Mouse (Mus musculus) lung, adult 2 months (tissue): ENCODE measurements around the gene Phf3.

Source experiments
- CTCF ChIP-seq: fragments of 200-500 bp; IDR thresholded peaks from 2 replicates; pipeline ENCODE4 v1.5.1; 2011; ENCODE audit warnings: mild to moderate bottlenecking, low read length, control low read depth; ENCODE audit not compliant: insufficient read depth
- POLR2A ChIP-seq: fragments of 200-500 bp; IDR thresholded peaks from 2 replicates; pipeline ENCODE4 v1.6.1; 2011; ENCODE audit warnings: low read depth, mild to moderate bottlenecking, control low read depth, low read length, borderline replicate concordance; ENCODE audit errors: extremely low read depth

DNA sequence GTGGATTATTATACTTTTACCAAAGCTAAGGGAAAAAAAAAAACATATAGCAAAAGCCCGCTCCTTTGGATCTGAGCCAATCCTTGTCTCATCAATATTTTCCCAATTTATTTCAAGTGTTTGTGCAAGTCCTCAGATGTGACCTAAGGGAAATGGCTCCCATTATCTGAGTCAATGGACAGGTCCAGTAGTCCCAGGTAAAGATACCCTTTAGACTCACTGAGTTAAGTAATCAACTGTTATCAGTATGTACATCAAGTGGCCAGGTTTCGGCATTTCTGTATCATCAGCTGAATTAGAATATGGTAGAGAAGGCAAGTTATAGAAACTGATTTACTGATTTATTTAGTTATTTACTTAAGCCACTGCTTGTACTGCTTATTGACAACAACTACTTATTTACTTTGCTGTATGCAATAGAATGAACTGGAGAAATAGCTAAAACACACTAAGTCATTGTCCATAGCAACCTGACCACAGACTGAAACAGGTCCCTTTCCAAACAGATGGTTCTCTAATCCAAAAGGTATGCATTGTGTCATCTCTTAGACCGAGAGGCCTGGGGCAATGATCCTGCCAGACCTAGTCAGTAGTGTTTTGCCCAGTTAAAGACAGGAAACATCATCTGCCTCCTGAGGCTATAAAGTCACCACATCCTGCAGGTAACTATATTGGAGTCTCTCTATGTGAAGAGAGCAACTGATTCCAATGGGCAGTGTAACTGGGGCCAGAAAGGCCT is 29.9 kb upstream of the Phf3 start:
- TF ChIP-seq CTCF (no peak), POLR2A (no peak)
